Mouse (Mus musculus): ENCODE results near the gene Atp1b1.

Gene Atp1b1

DNA sequence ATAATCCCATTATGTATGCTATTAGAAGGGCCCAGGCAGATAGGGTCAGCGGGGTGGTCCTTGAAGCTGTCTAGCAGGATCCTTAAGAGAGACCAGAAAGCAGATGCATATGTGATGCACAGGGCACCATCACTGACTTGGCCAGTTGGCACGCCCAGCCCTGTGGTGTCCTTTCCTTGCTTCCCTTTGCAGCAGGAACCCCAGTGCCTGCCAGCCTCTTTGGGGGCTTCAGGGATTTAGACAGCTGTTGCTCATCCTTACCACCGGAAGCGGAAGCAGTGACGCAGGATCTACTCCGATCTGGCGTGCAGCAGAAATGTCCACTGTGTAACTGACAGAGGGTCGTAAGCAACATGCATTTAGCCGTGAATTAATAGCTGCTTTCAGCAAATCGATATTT is 9.3 kb upstream of the Atp1b1 start:
- no peak for DNase-seq (ENCODE audit: low spot score in 2 of 2)

DNA sequence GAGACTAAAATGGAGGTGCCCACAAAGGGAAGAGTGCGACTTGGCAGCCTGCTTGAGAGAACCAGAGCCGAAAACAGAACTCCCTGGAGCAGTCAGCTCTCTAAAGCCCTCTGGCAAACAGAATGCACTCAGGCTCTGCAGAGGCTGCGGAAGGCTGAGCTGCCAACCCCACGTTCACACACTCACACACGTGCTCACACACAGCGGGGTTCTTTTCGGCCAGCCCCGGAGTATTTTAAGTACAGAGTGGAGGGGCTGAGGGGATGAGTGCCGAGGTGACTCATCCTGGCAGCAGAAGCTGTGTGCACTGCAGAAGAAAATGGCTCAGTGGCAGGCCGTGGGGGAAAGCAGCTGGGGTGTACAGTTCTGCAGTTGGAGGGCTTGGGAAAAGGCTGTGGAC is 3.6 kb upstream of the Atp1b1 start:
- DNase-seq (ENCODE audit: low spot score in 2 of 2) = peak; percentile 74 to 85

DNA sequence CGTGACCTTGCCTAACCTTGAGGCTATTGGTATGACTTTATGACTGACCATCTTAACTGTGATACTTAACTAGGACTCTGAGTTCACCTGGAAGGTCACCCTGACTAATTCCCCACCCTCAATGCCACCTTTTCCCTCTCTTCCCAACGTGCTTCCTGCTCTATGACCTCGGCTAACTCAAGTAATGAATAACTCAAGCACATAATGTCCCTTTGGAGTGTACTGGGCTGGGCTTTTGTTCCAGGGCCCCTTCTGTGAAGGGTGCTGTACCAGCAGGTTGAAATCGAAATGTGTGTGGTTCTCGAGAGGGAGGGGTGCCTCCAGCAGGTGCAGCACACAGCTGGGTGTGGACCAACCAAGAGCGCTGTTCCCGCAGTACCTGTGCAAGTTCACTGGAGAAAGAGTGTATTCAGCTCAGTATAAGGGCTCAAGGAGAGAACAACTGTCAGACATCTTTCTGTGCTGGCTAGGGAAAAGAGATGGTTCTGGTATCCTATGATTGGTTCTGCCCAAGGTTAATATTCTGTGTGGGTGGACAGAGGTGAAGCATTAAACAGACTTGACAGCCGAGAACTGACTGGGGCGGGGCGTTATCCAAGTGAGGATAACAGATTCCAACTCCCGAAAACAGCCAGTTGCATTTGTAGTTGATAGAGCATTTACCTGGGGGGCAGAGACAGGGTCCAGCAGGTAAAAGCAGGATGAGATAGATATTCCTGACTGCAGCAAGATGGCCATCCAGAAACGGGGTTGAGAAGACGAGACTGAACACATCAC is 3.0 kb upstream of the Atp1b1 start:
- no peak for DNase-seq (ENCODE audit: low spot score in 2 of 2)

DNA sequence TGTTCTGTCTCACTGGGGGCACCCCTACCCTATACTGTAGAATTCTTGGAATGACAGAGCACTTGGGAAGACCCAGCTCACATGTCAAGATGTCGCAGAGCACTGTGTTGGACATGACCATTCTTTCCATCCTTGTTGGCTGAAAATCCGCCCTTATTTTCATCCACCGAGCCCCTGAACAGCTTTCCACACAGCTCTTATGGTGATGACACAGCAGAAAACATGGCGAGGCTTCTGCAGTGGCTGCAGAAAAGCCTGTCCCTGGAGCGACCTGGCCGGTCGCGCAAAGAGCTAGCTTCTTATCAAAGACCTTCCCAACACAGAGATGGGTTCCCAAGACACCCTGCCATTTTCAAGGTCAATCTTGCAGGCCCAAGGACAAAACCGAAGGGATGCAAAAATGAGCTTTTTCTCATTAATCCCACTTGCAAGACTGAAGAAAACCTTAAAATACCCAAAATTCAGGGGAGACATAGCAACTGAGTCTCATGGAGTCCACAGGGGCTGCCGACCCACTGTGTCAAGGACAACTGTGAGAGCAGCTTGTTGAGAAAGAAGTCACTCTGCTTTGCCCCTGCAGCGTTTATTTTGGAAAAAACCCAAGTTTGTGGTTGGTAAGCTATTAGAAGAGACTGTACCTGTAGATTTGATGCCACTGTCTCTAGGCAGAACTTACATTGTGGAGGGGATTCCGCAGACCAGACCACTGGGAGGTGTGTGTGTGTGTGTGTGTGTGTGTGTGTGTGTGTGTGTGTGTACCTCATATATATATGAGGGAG is 1.2 kb upstream of the Atp1b1 start:
- no peak for DNase-seq (ENCODE audit: low spot score in 2 of 2)

DNA sequence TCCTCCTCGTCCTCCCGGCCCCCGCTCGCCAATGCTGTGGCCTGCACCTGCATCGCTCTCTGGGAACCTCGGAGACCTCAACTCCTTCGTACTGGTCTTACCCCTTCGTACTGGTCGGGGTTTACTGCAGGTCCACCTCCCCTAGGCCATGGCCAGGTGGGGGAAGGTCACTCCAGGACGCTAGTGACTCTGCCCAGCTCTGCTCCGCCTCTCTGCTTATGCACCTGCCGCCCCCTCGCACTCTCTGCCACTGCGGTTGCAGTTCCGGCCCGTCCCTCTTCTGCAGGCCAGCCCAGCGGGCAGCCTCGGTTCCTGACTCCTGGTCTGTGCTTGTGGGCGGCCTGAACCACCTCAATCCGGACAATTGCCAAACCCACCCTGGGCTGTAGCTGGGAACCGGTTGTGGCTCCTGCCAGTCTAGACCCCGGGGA is 481 bp upstream of the Atp1b1 start:
- DNase-seq (ENCODE audit: low spot score in 2 of 2) = no peak

DNA sequence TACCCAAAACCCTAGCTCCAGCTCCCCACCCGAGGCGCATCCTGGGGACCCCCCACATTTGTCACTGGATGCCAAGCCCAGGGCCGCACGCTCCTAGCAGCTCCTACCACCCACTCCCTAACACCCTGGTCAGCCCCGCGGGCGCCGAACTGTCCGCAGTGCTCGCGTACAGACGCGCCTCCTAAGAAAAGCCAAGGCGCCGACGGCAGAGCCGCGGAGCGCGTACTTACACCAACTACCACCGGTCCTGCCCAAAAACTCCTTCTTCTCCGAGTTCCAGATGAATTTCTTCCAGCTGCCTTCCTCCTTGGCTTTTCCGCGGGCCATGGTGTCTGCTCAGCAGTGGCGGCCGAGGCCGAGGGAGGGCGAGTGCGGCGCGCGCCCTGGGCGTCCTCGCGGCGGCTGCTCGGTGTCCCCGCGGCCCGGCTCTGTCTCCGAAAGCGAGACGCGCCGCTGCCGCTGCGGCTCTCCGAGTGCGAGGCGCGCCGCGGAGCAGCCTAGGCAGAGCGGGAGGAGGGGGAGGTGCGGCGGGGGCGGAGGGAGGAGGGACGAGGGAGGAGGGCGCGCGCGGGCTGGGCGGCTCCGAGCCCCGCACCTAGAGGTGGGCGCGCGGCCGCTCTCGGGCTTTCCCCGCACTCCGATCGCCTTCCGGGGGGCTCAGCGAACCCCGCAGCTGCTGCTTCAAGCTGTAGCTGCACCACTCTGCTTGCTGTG is 467 bp downstream of the Atp1b1 start:
- no peak for DNase-seq (ENCODE audit: low spot score in 2 of 2)

DNA sequence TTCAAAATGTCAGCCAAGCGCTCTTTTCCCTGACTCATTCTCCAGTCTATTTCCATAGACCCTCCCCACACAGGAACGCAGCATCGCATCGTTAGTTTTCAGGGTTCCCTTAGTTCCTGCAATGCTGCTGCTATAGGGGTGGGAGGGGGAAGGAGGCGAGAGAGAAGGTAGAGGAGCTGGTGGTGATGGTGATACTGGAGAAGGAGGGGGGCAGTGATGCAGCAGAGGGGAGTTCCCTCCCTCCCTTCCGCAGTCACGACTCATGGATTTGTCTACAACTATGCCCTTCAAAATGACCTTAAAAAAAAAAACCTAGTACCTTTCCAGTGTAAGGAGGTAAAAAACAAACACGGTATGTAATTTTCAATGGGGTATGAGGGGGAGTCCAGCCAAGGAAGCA is 1.4 kb downstream of the Atp1b1 start:
- no peak for DNase-seq (ENCODE audit: low spot score in 2 of 2)

DNA sequence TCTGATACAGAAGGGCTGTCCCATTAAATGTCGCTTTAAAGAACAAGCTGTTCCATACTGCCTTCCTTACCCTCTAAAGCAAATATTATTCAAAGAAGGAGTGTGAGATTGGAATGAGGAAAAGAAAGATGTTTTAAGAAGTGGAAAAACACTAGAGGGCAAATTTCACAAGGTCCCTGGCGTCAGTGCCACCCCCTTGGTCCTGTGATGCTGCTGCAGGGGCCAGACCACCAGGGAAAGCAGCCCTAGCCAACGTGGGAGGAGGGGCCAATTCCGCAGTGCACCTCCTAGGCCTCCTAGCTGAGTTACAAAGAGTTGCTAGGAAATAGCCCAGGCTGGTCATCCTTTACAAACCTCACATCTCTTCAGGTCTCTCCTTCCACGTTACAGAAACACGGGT is 2.1 kb downstream of the Atp1b1 start:
- DNase-seq (ENCODE audit: low spot score in 2 of 2) = no peak

DNA sequence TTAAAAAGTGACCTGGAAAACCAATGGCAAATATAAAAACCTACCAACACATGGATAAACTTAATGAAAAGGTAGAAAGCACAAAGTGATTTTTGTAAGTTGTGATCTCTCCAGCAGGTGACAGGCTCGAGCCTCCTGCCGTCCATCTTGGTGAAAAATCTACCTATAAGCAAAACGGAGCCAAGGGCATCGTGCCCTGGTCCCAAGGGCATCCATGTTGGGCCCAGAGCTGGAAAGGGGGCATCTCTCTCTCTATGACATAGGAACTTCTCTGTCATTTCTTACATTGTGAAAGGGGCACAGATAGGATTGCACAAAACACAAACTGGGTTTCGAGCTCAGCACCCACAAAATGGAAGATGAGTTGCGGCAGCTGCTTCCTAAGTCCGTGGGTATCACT is 2.5 kb downstream of the Atp1b1 start:
- DNase-seq (ENCODE audit: low spot score in 2 of 2) = no peak

DNA sequence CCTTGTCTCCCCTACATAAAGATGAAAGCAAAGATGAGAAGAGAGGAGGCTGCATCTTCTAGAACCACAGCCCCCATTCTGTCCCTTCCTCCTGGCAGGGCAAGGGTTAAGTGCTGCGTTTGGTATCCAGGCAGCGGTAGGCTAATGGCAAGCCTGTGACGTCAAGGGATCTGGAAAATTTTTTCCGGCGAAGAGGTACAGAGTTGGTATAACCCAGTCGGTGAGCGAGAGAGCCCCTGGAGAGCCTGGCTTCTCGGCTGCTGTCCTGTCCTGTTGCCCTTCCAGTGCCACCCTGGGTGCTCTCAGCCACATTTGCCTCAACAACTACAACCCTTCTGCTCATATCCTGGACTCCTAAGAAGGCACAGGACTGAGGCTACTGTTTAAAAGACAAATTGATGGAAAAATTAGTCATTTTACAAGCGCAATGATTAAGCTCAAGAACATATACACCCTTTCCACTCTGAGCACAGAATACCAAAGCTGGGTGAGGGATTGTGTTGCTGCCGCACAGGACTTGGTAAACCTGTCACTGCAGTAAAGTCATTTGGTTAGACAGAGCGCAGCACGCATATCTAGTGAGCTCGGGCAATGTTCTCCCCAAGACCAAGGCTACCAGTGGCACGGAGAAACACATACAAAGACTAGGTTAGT is 3.3 kb downstream of the Atp1b1 start:
- DNase-seq (ENCODE audit: low spot score in 2 of 2) = peak in 1 of 2 experiments; percentile 64

DNA sequence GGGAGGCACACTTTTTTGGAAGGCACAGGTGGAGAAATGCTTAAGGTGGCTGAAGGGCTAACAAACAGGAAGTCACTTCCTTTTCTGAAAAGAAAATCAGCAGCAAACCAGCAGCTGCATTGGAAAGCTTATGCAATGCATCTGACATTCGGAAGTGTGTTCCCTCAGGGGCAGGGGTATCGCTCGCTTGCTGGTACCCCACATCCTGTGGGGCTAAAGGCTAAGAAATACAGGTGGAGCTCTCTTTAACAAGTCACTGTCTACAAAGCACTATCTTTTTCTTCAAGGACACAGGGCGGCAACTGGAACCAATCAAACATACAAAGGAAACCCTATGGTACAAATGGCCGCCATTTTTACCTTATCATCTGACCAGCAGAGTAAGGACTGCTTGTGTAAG is 4.4 kb downstream of the Atp1b1 start:
- peak in 1 of 2 experiments; percentile 3 for DNase-seq (ENCODE audit: low spot score in 2 of 2)

DNA sequence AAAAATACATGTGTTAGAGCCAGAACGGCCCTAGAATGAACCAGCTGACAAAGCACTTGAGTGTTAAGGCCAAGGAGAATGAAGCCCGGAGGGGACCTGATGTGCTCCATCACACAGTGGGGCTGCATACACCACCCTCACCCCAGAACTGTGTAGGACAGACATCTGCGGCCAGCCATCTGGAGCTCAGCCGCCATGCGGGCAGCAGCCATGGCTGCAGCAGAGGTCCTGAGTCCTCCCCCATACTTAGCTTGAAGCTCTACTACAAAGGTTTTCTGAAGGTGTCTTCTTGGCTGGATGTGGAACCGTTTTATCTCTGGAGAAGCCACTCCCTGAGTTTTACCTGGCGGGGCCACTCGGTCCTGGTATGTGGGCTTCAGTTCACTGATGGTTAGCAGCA is 5.0 kb downstream of the Atp1b1 start:
- DNase-seq (ENCODE audit: low spot score in 2 of 2) = no peak

DNA sequence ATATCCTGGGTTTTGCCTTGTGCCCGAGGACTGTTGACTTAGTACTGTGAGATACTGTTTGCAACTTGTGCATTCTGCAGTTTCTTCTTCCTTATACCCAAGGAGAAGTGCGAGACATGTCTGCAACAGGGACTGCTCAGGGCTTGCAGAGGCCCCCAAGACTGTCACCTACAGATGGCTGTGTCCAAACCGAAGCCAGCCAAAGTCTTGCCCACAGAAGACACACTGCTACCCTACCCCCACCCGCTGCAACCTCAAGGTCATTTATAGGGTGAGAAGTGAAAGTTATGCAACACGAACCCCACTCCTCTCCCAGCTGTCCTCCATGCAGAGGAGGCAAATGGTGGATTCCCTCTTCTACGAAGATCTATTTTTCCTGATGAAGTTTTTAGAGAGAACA is 5.6 kb downstream of the Atp1b1 start:
- DNase-seq (ENCODE audit: low spot score in 2 of 2) = no peak

DNA sequence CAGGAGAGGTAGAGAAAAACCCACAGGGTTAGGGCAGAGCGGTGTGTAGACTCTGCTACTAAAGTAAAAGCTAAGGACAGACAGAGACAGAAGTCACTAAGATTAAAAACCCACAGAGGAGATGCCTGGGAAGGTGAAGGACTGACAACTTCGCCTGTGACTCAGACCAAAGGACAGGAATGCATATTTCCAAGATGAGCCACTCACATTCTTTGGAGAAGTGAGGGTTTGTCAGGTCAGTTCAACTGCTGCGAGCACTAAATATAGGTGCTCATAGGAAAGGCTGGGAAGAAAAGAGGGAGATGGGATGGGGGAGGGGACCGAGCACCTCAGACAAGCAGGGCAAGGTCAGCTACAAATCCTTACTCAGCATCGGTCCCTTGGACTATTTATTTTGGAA is 6.8 kb downstream of the Atp1b1 start:
- no peak for DNase-seq (ENCODE audit: low spot score in 2 of 2)

DNA sequence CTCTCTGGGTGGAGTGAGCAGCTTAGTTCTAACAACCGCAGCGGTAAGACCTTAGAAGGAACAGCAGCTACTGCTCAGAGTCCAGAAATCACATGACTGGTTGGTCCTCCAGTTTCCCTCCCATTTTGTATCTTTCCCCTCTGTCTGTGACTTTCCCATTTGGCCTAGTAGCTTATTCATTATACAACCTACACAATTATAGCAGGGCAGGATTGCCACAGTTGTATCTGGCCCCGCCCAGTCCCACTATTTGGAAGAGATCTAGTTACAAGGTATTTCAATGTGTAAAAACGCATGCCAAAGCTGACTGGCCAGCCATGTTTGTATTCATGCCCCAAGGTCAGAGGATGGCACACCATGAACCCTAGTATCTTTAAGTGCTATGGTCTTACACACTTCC is 7.5 kb downstream of the Atp1b1 start:
- no peak for DNase-seq (ENCODE audit: low spot score in 2 of 2)

DNA sequence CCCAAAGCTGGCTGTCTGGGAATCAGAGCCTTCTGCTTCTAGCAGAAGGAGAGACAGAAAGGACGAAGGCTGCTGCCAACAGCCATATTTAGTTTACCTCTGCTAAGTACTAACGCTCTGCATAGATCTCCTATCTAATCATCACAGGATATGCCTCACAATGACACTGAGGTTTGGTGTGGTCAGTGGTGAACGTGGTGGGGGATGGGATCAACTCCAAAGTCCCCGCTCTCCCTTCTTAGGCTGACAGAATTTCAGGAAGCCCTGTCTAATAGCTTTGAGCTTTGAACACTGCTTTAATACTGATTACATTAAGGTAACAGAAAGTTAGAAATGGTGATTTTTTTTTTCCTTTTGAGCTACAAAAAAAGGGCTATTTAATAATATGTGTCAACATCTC is 7.9 kb downstream of the Atp1b1 start:
- no peak for DNase-seq (ENCODE audit: low spot score in 2 of 2)

DNA sequence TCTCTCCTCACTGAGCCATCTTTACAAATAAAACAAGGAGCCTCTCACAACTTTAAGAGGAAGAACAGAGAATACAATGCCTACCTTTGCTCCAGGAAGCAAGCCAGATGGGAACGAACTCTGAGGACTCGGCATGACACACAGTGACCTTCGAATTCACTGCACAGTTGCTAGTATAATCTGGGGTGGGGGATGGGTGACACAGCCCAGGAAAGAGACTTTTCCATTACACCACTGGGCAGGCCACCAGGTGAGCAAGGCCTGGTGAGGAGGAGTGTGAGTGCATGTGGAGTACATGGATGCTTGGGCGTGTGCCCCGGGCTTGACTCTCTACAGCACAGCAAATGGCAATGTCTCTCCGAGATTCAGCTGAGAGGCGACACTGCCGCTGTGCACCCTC is 8.5 kb downstream of the Atp1b1 start:
- DNase-seq (ENCODE audit: low spot score in 2 of 2) = no peak

DNA sequence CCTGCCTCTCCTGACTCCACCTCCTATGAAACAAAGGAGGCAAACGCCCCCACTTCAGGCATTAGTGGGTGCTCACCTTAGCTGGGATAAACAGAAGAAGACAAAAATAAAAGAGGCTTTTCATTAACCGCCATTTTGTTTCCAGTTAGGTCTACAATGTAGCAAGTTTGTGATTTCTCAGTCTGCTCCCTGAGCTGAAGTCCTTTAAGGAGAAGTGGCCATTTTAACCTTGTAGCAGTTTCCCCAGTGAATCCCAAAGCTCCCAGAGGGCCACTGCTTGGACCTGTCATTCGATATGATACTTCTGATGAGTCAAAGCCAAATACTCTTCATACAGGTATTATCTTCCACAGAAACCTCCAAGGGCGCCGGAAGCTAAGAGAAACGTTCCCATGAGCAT is 10.6 kb downstream of the Atp1b1 start:
- DNase-seq (ENCODE audit: low spot score in 2 of 2) = no peak

DNA sequence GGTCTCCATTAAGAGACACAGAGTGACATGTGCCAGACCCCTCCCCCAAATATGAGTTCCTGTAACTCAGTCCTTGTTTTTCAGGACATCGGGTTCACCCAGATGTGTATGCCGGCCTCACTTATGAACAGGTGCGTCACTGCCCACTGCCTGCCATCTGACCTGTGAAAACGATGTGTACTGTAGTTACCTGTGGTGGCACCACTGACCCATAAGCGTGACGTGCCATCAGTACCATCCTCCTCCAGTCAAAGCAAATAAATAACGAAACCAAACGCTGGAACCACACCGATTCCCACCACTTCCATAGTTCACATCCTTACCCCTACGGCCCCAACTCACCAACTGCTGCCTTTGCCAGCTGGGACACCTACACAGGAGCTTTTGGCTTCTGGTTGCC is 11.6 kb downstream of the Atp1b1 start:
- no peak for DNase-seq (ENCODE audit: low spot score in 2 of 2)

DNA sequence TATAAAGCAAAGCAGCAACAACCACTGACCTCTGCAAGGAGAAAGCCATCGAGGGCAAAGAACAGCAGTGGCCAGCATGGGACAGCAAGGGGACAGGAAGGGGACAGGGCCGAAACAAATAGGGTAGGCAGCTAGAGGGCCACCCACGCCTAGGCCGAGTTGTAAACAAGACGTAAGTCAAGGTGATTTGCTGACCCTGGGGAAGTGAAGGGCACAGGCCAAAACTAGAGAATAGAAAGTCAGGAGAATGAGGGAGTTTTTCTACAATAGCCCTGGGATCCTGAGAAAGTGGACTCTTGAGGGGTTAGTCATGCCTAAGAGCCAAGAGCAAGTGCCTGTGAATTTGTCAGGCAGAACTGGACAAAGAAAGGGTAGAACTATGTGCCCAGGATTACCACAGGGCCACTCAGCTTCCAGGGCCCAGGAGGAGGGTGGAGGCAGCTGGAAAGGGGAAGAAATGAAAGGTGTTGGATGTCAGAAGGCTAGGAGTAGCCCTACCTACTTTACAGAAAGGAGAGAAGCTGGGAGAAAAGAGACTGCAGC is 12.5 kb downstream of the Atp1b1 start:
- no peak for DNase-seq (ENCODE audit: low spot score in 2 of 2)

DNA sequence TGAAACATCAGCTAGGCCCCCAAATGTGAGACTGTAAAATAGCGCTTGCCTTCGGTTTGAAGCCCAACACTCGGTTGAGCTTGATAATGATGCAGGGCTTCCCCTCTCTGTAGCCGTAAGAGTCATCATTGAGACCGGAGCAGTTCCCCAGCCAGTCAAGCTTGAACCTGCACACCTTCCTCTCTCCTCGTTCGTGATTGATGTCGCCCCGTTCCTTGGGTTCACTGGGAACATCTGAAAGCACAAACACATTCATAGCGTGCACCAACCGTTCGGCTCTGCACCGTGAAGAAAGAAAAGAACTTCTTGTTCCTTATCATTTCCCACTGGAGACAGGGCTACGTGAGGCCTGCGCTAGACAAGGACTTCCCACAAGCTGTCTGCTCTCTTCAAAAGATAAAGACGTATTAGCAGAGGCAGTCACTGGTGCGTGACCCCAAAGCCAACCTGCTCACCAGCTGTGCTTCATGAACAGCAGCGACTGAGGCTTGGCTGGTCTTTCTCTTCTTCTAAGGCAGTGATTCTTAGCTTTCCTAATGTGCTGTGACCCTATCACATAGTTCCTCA is 16.7 kb downstream of the Atp1b1 start:
- no peak for DNase-seq (ENCODE audit: low spot score in 2 of 2)
